Mouse (Mus musculus) ovary, adult 18-20 months (tissue): ENCODE measurements around the gene Scamp3.
"Not testable (repeated sequence)": the region's sequence is repeated elsewhere in the genome, so short reads cannot be mapped to it uniquely, and the experiment has no call there.

Experiments
- DNase-seq: peaks from one replicate; pipeline ENCODE4 v3.0.0; 2022; ENCODE audit warnings: low spot score, mixed read lengths

The Scamp3 gene

DNA sequence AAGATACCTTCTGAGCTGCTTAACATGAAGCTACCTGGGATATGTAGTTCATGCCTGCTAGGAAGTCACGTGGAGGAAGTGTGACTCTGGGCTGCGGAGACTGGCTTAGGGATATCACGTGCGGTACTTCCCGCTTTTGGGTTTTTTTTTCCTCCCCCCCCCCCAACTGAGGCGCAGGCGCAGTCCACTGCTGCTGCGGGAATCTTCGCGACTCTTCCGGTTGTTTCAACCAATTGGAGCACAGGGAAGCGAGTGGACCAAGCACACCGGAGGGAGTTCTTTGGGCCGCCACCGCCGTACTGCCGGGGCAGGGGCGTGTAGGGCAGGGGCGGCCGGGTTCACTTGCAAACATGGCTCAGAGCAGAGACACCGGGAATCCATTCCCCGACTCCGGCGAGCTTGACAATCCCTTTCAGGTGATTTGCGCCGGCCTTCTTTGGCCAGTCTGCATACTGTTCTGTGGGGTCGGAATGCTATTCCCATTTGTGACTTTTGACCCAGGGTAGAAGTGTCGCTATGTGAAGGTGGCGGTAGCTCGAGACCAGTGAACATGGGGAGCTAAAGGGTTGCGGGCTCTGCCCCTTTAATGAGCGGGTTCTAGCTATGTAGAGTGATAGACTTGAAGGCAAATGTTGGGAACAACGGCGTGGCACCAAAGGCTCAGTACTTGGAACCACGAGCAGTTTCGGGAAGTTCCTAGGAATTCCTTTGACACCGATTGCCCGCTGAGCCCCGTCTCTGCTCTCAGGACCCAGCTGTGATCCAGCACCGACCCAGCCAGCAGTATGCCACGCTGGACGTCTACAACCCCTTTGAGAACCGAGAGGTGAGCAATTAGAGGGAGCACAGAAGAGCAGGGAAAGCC, at the start of gene Scamp3:
Scamp3 (plus strand) TSS at position 232 of the 865 bp plus-strand sequence.
- peak; percentile 85 for DNase-seq

DNA sequence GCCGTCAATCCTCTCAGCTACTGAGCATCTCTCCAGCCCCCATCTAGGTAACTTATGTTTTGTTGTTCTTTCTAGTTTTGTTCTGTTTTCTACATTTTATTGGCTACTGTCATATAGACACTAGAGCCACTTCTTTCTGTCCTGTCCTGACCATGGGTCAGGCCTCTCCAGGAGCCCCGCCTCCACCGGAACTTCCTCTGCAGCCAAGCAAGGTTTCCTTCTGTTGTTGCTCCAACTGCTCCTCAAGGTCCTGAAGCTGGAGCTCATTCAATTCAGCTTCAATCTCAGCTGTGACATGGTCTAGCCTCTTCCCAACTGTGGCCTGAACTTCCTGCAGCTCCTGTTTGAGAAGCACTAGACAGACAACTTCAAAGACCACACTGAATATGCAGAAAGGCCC, 47.4 kb upstream of the Scamp3 start:
- DNase-seq = no peak

GRCm38 (mm10) chr3:89131816-89132215, 45.5 kb upstream of the Scamp3 start:
- no peak for DNase-seq

DNA sequence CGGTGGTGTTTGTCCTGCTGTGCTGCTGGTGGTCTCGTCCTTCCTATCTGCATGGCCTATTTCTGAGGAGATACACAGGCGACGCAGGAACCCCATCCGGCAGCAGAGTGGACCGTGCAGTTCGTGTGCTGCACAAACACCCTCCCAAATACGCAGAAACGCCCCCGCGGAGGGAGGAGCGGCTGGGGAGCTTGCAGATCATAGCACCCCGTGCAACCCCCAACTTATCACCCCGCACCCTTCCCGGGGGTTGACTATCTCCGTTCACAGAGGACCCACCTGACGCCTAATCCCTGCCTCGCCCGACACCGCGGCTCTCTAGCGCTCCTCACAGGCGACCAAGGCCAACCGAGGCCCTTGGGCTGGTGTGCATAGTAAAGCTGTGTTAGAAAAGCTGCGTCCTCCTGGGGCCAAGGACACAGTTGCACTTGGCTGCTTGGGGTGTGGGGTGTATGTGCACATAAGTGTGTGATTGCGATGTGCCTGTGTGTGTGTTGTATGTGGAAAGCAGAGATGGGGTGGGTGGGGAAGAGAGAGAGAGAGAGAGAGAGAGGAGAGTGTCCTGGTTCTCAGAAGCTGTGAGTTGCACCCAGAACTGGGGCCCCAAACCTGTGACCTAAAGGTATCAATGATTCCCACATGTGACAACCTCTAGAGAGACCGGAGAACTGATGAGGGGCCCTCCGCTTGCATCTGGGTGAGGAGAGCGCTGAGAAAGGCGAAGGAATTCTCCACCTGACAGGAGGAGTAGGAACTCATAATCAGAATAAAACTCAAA, 44.8 kb upstream of the Scamp3 start:
- DNase-seq = peak; percentile 51

GRCm38 (mm10) chr3:89133063-89133450, 44.2 kb upstream of the Scamp3 start:
- DNase-seq = no peak

DNA sequence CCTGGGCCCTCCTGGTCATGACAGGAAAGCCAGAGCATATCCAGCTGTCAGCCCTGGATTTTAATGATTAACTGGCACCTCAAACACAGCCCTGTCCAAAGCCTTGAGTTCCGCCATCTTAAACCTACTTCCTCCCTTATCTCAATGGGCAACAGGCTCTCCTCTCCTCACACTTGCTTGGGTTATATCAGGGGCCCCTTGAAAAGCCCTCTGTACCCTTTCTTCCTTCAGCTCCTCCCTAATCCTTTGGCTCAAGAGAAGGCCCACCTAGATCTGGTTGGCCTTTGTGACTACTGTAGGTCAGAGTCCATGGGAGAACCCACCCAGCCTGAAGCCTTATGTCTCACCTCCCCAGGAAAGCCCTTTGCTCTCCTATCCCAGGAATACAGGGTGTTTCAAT, 43.5 kb upstream of the Scamp3 start:
- no peak for DNase-seq

GRCm38 (mm10) chr3:89135958-89136357, 41.3 kb upstream of the Scamp3 start, which contains the start of gene Pklr:
Gene Pklr, plus strand, starts transcription at chr3:89136142.
- DNase-seq = no peak

- no peak for DNase-seq
Observed at GRCm38 (mm10) chr3:89136365-89136764, 40.9 kb upstream of the Scamp3 start.

GRCm38 (mm10) chr3:89144821-89145220, 32.5 kb upstream of the Scamp3 start:
- no peak for DNase-seq

DNA sequence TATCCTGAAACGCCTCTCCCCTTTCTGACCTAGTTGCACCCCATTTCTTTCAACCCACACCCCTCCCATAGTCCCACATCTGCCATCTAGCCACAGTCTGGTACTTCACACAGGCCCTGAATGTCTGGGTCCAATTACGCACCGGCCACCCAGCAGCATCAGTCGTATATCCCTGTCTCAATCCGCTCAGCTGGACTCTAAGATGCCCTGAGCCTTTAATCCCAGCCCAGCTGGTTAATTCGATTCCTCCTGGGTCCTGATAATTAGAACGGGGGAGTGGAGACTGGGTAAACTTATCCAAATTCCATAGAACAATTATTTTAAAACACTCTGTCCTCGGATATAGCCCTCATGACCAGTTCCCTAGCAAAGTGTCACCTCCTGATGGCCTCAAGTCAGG, 31.7 kb upstream of the Scamp3 start:
- no peak for DNase-seq

DNA sequence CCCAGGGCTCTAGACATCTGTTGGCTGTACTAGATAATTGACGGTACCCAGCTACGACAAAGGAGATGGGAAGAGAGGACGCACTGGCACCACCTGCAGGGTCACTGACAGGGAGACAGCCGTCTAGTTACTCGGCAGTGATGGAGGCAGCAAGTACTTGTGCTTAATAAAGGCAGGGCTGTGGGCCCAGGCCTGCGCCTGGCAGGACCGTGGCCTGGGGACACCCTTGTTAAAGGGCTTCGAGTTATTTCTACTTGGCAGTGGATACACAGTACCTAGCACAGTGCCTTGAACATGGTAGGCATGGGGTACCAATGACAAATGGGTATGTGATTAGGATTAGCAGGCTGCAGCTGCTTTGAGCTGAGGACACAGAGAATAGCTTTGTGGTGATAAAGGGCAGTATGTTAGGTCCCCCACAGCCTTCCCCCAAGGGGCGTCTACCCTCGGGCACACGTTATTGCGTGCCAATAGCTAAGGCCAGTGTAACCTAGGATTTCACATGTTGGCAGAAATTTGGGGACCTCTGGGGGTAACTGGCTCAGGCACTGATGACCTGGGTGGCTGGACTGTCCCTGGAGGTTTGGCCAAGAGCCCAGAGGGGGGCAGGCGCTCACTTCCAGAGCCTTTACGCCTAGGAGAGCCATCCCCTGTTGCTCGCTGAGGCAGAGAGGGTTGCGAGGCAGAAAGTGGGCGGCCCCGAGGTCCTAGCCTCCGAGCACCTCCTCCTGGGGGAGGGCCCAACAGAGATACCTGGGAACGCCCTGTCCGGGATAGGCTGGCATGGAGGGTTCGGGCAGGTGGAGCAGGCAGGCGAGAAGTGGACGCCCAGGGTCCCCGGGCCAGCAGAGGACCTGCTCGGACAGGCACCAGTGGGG, 29.9 kb upstream of the Scamp3 start:
- DNase-seq = no peak

GRCm38 (mm10) chr3:89147979-89148311, 29.3 kb upstream of the Scamp3 start:
- no peak for DNase-seq

DNA sequence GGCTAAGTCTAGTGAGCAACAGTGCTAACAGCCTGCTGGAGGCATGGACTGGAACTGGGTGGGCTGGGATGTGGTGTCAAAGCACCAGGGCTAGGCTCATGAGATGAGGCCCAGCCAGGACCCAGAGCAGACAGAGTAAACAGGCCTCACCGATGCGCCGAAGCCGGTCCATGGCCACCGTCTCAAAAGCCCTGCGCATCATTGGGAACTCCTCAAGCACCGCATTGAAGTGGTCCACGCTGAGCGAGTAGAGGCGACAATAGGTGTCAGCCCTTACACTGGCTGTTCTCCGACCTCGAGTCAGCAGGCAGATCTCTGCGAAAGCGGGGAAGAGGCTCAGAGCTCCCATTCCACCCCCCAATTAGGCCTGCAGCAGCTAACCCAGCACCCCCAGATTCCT, 28.7 kb upstream of the Scamp3 start:
- DNase-seq = no peak

GRCm38 (mm10) chr3:89152084-89152835, 25.0 kb upstream of the Scamp3 start:
- DNase-seq = no peak

DNA sequence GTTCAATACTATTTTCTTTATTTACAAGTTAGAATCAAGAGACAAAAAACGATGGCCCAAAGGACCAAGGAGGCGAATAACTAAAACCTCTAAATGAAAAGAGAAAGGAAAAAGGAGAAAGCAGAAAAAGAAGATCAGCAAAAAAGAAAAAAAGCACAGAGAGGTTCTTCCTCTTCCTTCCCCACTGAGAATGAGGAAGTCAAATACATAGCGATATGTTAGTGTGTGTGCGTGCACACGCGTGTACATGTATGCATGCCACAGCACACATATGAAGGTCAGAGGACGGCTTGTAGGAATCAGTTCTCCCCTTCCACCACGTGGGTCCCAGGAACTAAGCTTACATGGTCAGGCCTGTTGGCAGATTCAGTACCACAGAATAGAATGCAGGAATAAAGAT, 20.3 kb upstream of the Scamp3 start:
- no peak for DNase-seq

GRCm38 (mm10) chr3:89158651-89159050, 18.6 kb upstream of the Scamp3 start:
- no peak for DNase-seq

- DNase-seq = no peak
Observed at GRCm38 (mm10) chr3:89159211-89159610, 18.1 kb upstream of the Scamp3 start.

DNA sequence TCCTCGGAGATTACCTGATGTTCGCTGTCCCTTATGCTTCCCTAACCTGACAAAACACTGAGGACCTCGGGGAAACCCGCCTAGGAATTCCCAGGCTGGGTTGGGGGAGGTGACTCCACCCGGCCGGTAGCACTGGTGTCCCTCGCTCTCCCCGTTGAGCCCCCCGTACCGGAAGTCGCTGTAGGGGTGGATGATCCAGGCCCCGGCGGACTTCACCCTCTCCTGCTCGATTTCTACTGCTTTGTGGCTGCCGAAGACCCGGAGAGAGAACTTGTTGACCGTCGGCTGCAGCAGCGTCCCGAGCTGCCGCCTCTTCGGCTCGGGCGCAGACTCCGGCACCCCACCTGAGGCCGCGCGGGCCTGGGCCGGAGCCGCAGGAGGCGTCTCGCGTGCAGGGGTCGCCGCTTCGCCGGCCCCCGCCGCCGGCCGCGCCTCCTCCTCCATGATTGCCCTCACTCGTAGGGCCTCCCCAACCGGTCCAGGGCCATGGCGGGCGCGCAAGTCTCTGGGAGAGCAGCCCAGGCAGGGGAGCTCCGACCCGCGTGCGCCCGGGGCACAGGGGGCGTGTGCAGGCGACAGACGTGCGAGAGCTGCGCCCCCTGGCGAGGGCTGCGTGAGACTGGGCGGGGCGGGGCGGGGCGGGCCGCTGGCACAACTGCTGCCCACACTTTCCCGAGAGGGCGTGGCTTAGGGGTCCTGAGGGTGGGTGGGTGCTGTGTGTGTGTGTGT, 17.5 kb upstream of the Scamp3 start, which contains the start of gene Hcn3:
Hcn3 (minus strand) TSS at position 581 of the 729 bp plus-strand sequence.
- DNase-seq = peak; percentile 42

DNA sequence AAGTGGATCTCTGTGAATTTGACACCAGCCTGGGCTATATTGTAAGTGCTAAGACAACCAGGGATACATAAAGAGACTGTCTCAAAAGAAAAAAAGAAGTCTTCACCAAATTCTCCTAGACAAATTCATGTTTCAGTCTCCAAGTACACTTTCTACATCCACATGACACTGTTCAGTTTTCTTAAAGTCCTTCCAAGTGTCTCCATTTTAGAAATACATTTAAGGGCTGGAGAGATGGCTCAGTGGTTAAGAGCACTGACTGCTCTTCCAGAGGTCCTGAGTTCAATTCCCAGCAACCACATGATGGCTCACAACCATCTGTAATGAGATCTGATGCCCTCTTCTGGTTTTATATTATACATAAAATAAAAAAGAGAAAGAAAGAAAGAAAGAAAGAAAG, 16.1 kb upstream of the Scamp3 start:
- not testable (repeated sequence) for DNase-seq

- DNase-seq = no peak
Observed at GRCm38 (mm10) chr3:89161786-89162185, 15.5 kb upstream of the Scamp3 start.

DNA sequence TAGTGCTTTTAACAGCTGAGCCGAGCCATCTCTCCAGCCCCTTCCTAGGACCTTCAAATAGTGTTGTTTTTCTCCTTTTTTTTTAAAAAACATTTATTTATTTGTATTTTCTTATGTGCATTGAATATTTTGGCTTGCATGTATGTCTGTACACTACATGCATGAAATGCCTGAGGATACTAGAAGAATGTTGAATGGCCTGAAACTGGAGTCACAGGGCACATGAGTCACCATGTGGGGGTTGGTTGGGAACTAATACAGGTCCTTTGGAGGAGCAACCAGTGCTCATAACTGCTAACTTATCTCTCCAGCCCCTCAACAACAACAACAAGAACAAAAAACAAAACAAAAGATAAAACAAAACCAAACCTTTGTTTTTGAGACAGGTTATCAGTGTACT, 14.2 kb upstream of the Scamp3 start:
- no peak for DNase-seq
